Mouse (Mus musculus) lung, postnatal 4 days (tissue): ENCODE results near the gene Dhx16.
"Not testable (repeated sequence)": the region's sequence is repeated elsewhere in the genome, so short reads cannot be mapped to it uniquely, and the experiment has no call there.

ENCODE experiments used
- DNase-seq, 2 experiments: peaks; one replicate each; pipeline ENCODE4 v3.0.0; 2021

Dhx16 gene

GRCm38 (mm10) chr17:35922566-35922965, 42.9 kb downstream of the Dhx16 start:
- DNase-seq = no peak

- no peak for DNase-seq
Observed at GRCm38 (mm10) chr17:35923281-35923680, 43.7 kb downstream of the Dhx16 start.

DNA sequence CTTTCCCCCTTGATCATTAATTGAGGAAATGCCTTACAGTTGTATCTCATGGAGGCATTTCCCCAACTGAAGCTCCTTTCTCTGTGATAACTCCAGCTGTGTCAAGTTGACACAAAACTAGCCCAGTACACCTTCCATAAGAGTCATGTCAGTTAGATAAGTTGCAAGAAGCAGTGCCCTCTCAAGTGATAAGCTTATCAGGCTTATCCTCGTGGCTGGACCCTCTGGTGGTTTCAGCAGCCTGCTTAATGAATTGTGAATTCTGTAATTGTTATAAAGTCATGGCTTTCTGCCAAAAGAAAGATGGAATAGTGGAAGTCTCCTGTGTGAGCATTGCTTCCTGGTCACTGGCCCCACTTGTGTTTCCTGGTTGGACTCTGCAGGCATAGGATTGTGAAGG, 47.9 kb downstream of the Dhx16 start:
- DNase-seq = no peak

- no peak for DNase-seq
Observed at GRCm38 (mm10) chr17:35929534-35929933, 49.9 kb downstream of the Dhx16 start.

GRCm38 (mm10) chr17:35930627-35931026, 51.0 kb downstream of the Dhx16 start:
- no peak for DNase-seq

GRCm38 (mm10) chr17:35932608-35933007, 53.0 kb downstream of the Dhx16 start:
- no peak for DNase-seq

DNA sequence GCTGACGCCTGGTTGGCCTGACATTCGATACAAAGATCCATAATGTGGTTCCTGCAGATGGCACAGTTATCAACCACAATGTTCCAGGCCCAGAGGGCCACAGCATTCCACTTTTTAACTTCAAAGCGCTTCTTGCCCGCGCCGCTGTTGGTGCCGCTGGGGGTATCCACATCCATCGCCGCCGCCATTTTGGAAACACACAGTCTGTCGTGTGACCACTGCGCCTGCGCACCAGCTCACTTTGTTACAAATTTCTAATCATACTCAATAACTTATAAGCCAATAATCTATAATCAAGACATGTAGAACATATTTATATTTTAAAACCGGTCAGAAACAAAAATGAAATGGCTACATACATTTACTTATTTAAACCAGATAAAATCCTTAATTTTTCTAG, 56.1 kb downstream of the Dhx16 start:
- not testable (repeated sequence) for DNase-seq

GRCm38 (mm10) chr17:35937700-35938348, 58.2 kb downstream of the Dhx16 start:
- peak in 1 of 2 experiments; percentile 51 for DNase-seq

GRCm38 (mm10) chr17:35939108-35939507, 59.5 kb downstream of the Dhx16 start:
- DNase-seq = no peak

- no peak for DNase-seq
Observed at GRCm38 (mm10) chr17:35939941-35940340, 60.3 kb downstream of the Dhx16 start.
